Mouse (Mus musculus) subcutaneous adipose tissue, adult 2 months (tissue): Measurements from ENCODE around the gene Mgat4b. TPM values are rescaled to one million over a fixed set of nuclear protein-coding genes. Genes with fewer than 3 reads are reported as not detected.

Source experiments
- polyA plus RNA-seq: library from polyadenylated mRNA; depleted of rRNA; stranded (reverse); fragments of >200 nt; gene quantifications from 2 replicates; pipeline ENCODE4 v1.2.3, GENCODE M21; 2012; ENCODE audit warnings: low replicate concordance; rRNA removed

Mgat4b gene
- 112 and 147 TPM in 2 replicates for polyA plus RNA-seq

GRCm38 (mm10) chr11:50210505-50211151 is at the start of gene Mgat4b, which contains the start of gene Sqstm1:
Gene Mgat4b (plus strand): TSS chr11:50210890.
Gene Sqstm1 (minus strand): TSS chr11:50210827.

GRCm38 (mm10) chr11:50174111-50174729 is 36.5 kb upstream of the Mgat4b start, which contains the start of gene Mrnip:
Gene Mrnip (plus strand): TSS chr11:50174444.

GRCm38 (mm10) chr11:50238324-50238723 is 27.6 kb downstream of the Mgat4b start, which contains the start of gene Ltc4s:
Gene Ltc4s (minus strand): TSS chr11:50238616.

Other genes starting within 250 kb of the Mgat4b start
- gene Rnf130, start 185.5 kb upstream of the Mgat4b start, polyA plus RNA-seq = 46.4 and 70.9 TPM in 2 replicates
- 82.0 and 84.1 TPM in 2 replicates for gene Tbc1d9b, start 79.5 kb upstream of the Mgat4b start, polyA plus RNA-seq
- 9.3 and 13.9 TPM in 2 replicates for gene Mrnip, start 36.4 kb upstream of the Mgat4b start, polyA plus RNA-seq
- 261 TPM in 2 replicates for gene Sqstm1, start 63 bp upstream of the Mgat4b start, polyA plus RNA-seq
- gene Ltc4s, start 27.7 kb downstream of the Mgat4b start, polyA plus RNA-seq = 196 and 578 TPM in 2 replicates
- gene Maml1, start 81.4 kb downstream of the Mgat4b start, polyA plus RNA-seq = 11.4 and 25.9 TPM in 2 replicates
- 48.7 and 71.6 TPM in 2 replicates for gene Canx, start 114.8 kb downstream of the Mgat4b start, polyA plus RNA-seq
- 0.33 TPM in 1 of 2 replicates, not detected in the other for gene Cby3, start 143.6 kb downstream of the Mgat4b start, polyA plus RNA-seq
- gene Hnrnph1, start 166.1 kb downstream of the Mgat4b start, polyA plus RNA-seq = 52.9 and 126 TPM in 2 replicates
- gene Rufy1, start 220.2 kb downstream of the Mgat4b start, polyA plus RNA-seq = 15.4 and 17.6 TPM in 2 replicates